Comparison of ENCODE assay signal across 9 mouse cellular contexts in the genomic region with DNA sequence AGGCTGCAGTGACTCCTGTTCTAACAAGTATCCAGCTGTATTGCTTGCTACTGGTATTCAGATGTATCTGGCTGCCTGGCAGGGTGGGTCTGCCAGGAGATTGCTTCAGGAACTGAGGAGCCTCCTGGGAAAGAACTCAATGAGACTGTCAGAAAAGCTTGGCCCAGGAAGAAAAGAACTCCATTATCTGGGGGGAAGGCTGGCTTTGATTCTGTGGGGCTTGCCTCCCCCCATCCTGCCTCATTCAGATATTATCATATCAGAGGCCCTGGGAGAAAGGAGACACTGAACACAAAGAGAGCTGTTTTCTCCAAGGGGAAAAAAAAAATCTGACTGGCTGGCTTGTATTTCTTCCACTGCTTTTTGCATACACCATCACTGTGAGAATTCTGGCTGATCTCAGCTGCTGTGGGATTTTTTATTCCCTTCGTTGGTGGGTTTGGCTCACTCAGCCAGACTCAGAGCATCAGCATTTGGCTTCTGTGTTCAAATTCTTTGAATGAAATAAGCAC.
DNase-seq lines count a peak whose midpoint lies in the region; ATAC-seq and TF ChIP-seq lines count a peak whose summit lies in the region.
"Had no signal": no experiment of that assay in that cellular context is flagged by ENCODE, and none has a peak within 500 bp of the region (broad histone marks: within the 10 kb centered on the region; RNA-seq: fewer than 3 reads in every experiment).

No protein-coding gene starts in this region.

- H3K27me3 ChIP-seq in forebrain, postnatal 0 days (ENCODE audit: insufficient read depth, low read length) = no peaks in the 10 kb centered on the region
- no peaks in the 10 kb centered on the region for H3K27me3 ChIP-seq in midbrain, embryonic 16.5 days (ENCODE audit: control insufficient read depth, insufficient read depth, low read depth, low read length)
- H3K27me3 ChIP-seq in kidney, embryonic 16.5 days (ENCODE audit: insufficient read depth, low read length) = no peaks in the 10 kb centered on the region
- no peaks in the 10 kb centered on the region for H3K27me3 ChIP-seq in liver, embryonic 11.5 days (replicated peaks; ENCODE audit: control insufficient read depth, insufficient read depth, low read length)

- H3K9ac ChIP-seq in forebrain, postnatal 0 days = 0 out of 2 replicates have a peak overlapping the region, but pooled peaks have one; percentile 22
- no peak overlapping the region for H3K9ac ChIP-seq in midbrain, embryonic 16.5 days (ENCODE audit: low read depth, low read length)
- H3K9ac ChIP-seq in kidney, embryonic 16.5 days (replicated peaks; ENCODE audit: low read length) = no peak overlapping the region
- H3K9ac ChIP-seq in liver, embryonic 11.5 days (ENCODE audit: low read depth, low read length) = no peak overlapping the region

- H3K4me1 ChIP-seq in forebrain, postnatal 0 days (ENCODE audit: insufficient read depth) = no peaks in the 10 kb centered on the region
- peaks cover 2% of the 10 kb centered on the region; the same call in 1 of the 2 replicates for H3K4me1 ChIP-seq in midbrain, embryonic 16.5 days (ENCODE audit: control insufficient read depth, insufficient read depth, low read length)
- H3K4me1 ChIP-seq in kidney, embryonic 16.5 days (ENCODE audit: insufficient read depth, low read length) = no peaks in the 10 kb centered on the region
- H3K4me1 ChIP-seq in liver, embryonic 11.5 days (replicated peaks; ENCODE audit: control insufficient read depth, insufficient read depth, low read length) = no peaks in the 10 kb centered on the region

- WGBS in forebrain, postnatal 0 days = 13% methylated on average over 1 of the region's 1 CpGs
- WGBS in midbrain, embryonic 16.5 days = 0% methylated on average over 1 of the region's 1 CpGs
- 43% methylated on average over 1 of the region's 1 CpGs for WGBS in kidney, embryonic 16.5 days
- WGBS in liver, embryonic 11.5 days = 47% methylated on average over 1 of the region's 1 CpGs

- no peaks in the 10 kb centered on the region for H3K9me3 ChIP-seq in forebrain, postnatal 0 days (ENCODE audit: low read length)
- peaks cover 3% of the 10 kb centered on the region; the same call in 1 of the 2 replicates for H3K9me3 ChIP-seq in midbrain, embryonic 16.5 days (replicated peaks; ENCODE audit: control insufficient read depth, low read length, poor library complexity, severe bottlenecking)
- 0 out of 2 replicates have a peak, but pooled peaks cover 3% of the 10 kb centered on the region for H3K9me3 ChIP-seq in kidney, embryonic 16.5 days (ENCODE audit: low read length)
- H3K9me3 ChIP-seq in liver, embryonic 11.5 days (ENCODE audit: control insufficient read depth, low read length) = no peaks in the 10 kb centered on the region

- TF ChIP-seq CTCF in forebrain, postnatal 0 days (IDR thresholded peaks at IDR 0.05; ENCODE audit: low read depth) = 0 out of 2 replicates have a peak, but pooled peaks have one; percentile 10

- no peak overlapping the region for H3K4me2 ChIP-seq in forebrain, postnatal 0 days (ENCODE audit: low read depth)
- no peak overlapping the region for H3K4me2 ChIP-seq in midbrain, embryonic 16.5 days (ENCODE audit: low read length)
- no peak overlapping the region for H3K4me2 ChIP-seq in kidney, embryonic 16.5 days (replicated peaks; ENCODE audit: low read depth, low read length)
- H3K4me2 ChIP-seq in liver, embryonic 11.5 days = no peak overlapping the region

- H3K4me3 ChIP-seq in forebrain, postnatal 0 days (ENCODE audit: low read depth, low read length) = no peak overlapping the region
- no peak overlapping the region for H3K4me3 ChIP-seq in midbrain, embryonic 16.5 days (ENCODE audit: low read depth, low read length)
- H3K4me3 ChIP-seq in kidney, embryonic 16.5 days (ENCODE audit: low read length) = no peak overlapping the region
- no peak overlapping the region for H3K4me3 ChIP-seq in liver, embryonic 11.5 days (ENCODE audit: low read depth, low read length)

- DNase-seq in layer of hippocampus, adult 11-12 months (ENCODE audit: low spot score) = peak; percentile 14
- no peak for DNase-seq in layer of hippocampus, postnatal 25 days (ENCODE audit: extremely low spot score in 1 of 2, low spot score in 1 of 2)
- DNase-seq in forebrain, postnatal 0 days = peak; percentile 67
- peak; percentile 25 to 33 for DNase-seq in heart, postnatal 36 days
- DNase-seq in liver, embryonic 11.5 days (ENCODE audit: low spot score) = no peak
- no peak for DNase-seq in urinary bladder, postnatal 10 days (ENCODE audit: low spot score)
- DNase-seq: cerebellum, adult 9-11 months had no signal

- H3K27ac ChIP-seq in forebrain, postnatal 0 days (ENCODE audit: low read depth, low read length) = peak overlapping the region; percentile 57
- peak overlapping the region; percentile 60 for H3K27ac ChIP-seq in midbrain, embryonic 16.5 days (ENCODE audit: low read length)
- H3K27ac ChIP-seq in kidney, embryonic 16.5 days (ENCODE audit: low read length) = no peak overlapping the region
- H3K27ac ChIP-seq in liver, embryonic 11.5 days (ENCODE audit: low read depth, low read length) = no peak overlapping the region

- ATAC-seq in forebrain, postnatal 0 days = peak; percentile 82
- ATAC-seq in midbrain, embryonic 16.5 days = peak; percentile 87
- no peak for ATAC-seq in kidney, embryonic 16.5 days (ENCODE audit: low FRiP score, low TSS enrichment)
- ATAC-seq in liver, embryonic 11.5 days (replicated peaks; ENCODE audit: low FRiP score) = no peak

- no peaks in the 10 kb centered on the region for H3K36me3 ChIP-seq in forebrain, postnatal 0 days (ENCODE audit: insufficient read depth)
- no peaks in the 10 kb centered on the region for H3K36me3 ChIP-seq in midbrain, embryonic 16.5 days (ENCODE audit: control insufficient read depth, insufficient read depth, low read length)
- no peaks in the 10 kb centered on the region for H3K36me3 ChIP-seq in kidney, embryonic 16.5 days (ENCODE audit: insufficient read depth, low read length)
- H3K36me3 ChIP-seq in liver, embryonic 11.5 days (ENCODE audit: control insufficient read depth, insufficient read depth, low read length) = no peaks in the 10 kb centered on the region

- intact Hi-C loops in heart, postnatal 36 days (cut with DNase I) = no loop called here

Comparison
In these comparisons a context has a peak if more than half of its experiments do, and no peak if none do; other contexts are left out.
1. DNase-seq: peak in layer of hippocampus, adult 11-12 months (single experiment), forebrain, postnatal 0 days (single experiment) and heart, postnatal 36 days (2 of 2); none in layer of hippocampus, postnatal 25 days (0 of 2), liver, embryonic 11.5 days (single experiment) and urinary bladder, postnatal 10 days (single experiment).
2. ATAC-seq: peak in forebrain, postnatal 0 days (single experiment) and midbrain, embryonic 16.5 days (single experiment); none in kidney, embryonic 16.5 days (single experiment) and liver, embryonic 11.5 days (single experiment).
3. H3K27ac ChIP-seq: peak in forebrain, postnatal 0 days (single experiment) and midbrain, embryonic 16.5 days (single experiment); none in kidney, embryonic 16.5 days (single experiment) and liver, embryonic 11.5 days (single experiment).